Mouse (Mus musculus) megakaryocyte-erythroid progenitor cell, adult 5-6 weeks (primary cell): ENCODE results near the gene Frrs1. TPM values are rescaled to one million over a fixed set of nuclear protein-coding genes. Genes with fewer than 3 reads are reported as not detected.

ENCODE experiments used
- ATAC-seq: replicated peaks from 2 replicates; pipeline ENCODE4 v1.8.0; 2016; ENCODE audit warnings: mild to moderate bottlenecking, inconsistent platforms; ENCODE audit not compliant: severe bottlenecking, poor library complexity, low FRiP score, low TSS enrichment
- total RNA-seq, 2 experiments: library from RNA; stranded (forward) in 1 of 2; stranded (reverse) in 1 of 2; fragments of 200-1000, 215-1000 nt in 1 of 2; fragments of >200 nt in 1 of 2; fragmentation: Nextera tagmentation in 1 of 2; gene quantifications; 2 replicates each; pipeline ENCODE4 v1.2.3; 2014 to 2017

The Frrs1 gene
- total RNA-seq, 2 experiments from 2014 or later = 37.6 to 59.9 TPM

GRCm38 (mm10) chr3:116844880-116845579 lies 14.2 kb upstream of the Frrs1 start:
- ATAC-seq = no peak

- peak; percentile 52; the same call in 1 of the 2 replicates for ATAC-seq
These were observed 13.2 kb upstream of the Frrs1 start for GRCm38 (mm10) chr3:116846084-116846483.

- ATAC-seq = no peak
These were observed 11.2 kb upstream of the Frrs1 start for GRCm38 (mm10) chr3:116848099-116848498.

- ATAC-seq = no peak
These were observed 10.3 kb upstream of the Frrs1 start for GRCm38 (mm10) chr3:116848936-116849335.

GRCm38 (mm10) chr3:116850376-116850775 lies 8.9 kb upstream of the Frrs1 start:
- ATAC-seq = no peak

GRCm38 (mm10) chr3:116852421-116852820 lies 6.8 kb upstream of the Frrs1 start:
- no peak for ATAC-seq

GRCm38 (mm10) chr3:116857611-116858010 lies 1.7 kb upstream of the Frrs1 start:
- ATAC-seq = no peak

- ATAC-seq = peak; percentile 20; the same call in 1 of the 2 replicates
These were observed 488 bp downstream of the Frrs1 start for GRCm38 (mm10) chr3:116859752-116860151.

GRCm38 (mm10) chr3:116860333-116861222 lies 1.3 kb downstream of the Frrs1 start:
- ATAC-seq = 0 out of 2 replicates have a peak, but pooled peaks have one; percentile 4

- ATAC-seq = 0 out of 2 replicates have a peak, but pooled peaks have one; percentile 2
These were observed 1.9 kb downstream of the Frrs1 start for GRCm38 (mm10) chr3:116861223-116861539.

- peak; percentile 46 for ATAC-seq
These were observed 2.3 kb downstream of the Frrs1 start for GRCm38 (mm10) chr3:116861540-116862067.

- no peak for ATAC-seq
These were observed 3.4 kb downstream of the Frrs1 start for GRCm38 (mm10) chr3:116862621-116863020.

GRCm38 (mm10) chr3:116864421-116864820 lies 5.2 kb downstream of the Frrs1 start:
- ATAC-seq = no peak

- ATAC-seq = peak; percentile 55
These were observed 6.0 kb downstream of the Frrs1 start for GRCm38 (mm10) chr3:116865199-116865636.

GRCm38 (mm10) chr3:116870372-116870771 lies 11.1 kb downstream of the Frrs1 start:
- ATAC-seq = no peak

- ATAC-seq = no peak
These were observed 23.1 kb downstream of the Frrs1 start for GRCm38 (mm10) chr3:116882221-116882960.

GRCm38 (mm10) chr3:116884941-116885340 lies 25.7 kb downstream of the Frrs1 start:
- no peak for ATAC-seq

GRCm38 (mm10) chr3:116889358-116889757 lies 30.1 kb downstream of the Frrs1 start:
- ATAC-seq = no peak

- ATAC-seq = no peak
These were observed 31.3 kb downstream of the Frrs1 start for GRCm38 (mm10) chr3:116890576-116890975.
